Mouse (Mus musculus) brain, embryonic 14.5 days (tissue): ENCODE results near the gene Bco2. TPM values are rescaled to one million over a fixed set of nuclear protein-coding genes. Genes with fewer than 3 reads are reported as not detected.

ENCODE experiments used
- DNase-seq: peaks from one replicate; pipeline ENCODE4 v3.0.0-alpha.2; 2011; ENCODE audit warnings: low read depth
- CTCF ChIP-seq: fragments of 200-500 bp; IDR thresholded peaks from 2 replicates; pipeline ENCODE4 v1.5.1; 2012; ENCODE audit warnings: inconsistent platforms, mild to moderate bottlenecking, moderate library complexity, borderline replicate concordance; ENCODE audit not compliant: insufficient read depth, insufficient read length; ENCODE audit errors: extremely low read depth
- POLR2A ChIP-seq: fragments of 200-500 bp; IDR thresholded peaks from 2 replicates; pipeline ENCODE4 v1.6.1; 2012; ENCODE audit warnings: mild to moderate bottlenecking, inconsistent platforms, borderline replicate concordance; ENCODE audit not compliant: poor library complexity, insufficient read depth, insufficient read length, severe bottlenecking; ENCODE audit errors: extremely low read depth
- polyA plus RNA-seq: library from polyadenylated mRNA; depleted of rRNA; stranded (reverse); fragments of >200 nt; gene quantifications from 2 replicates; pipeline ENCODE4 v1.2.3, GENCODE M21; 2012

Bco2 gene
- polyA plus RNA-seq, 1 experiment: 0.26 TPM

- TF ChIP-seq CTCF: no peak
- TF ChIP-seq POLR2A: no peak
- DNase-seq: no peak
These were observed 21.7 kb downstream of the Bco2 start for GRCm38 (mm10) chr9:50533328-50533727.

- TF ChIP-seq POLR2A (no peak), CTCF (peak; percentile 24; the same call in 1 of the 2 replicates)
- DNase-seq: peak; percentile 86
These were observed 24.1 kb downstream of the Bco2 start for GRCm38 (mm10) chr9:50530890-50531289.

- TF ChIP-seq CTCF: peak; percentile 99
- peak; percentile 94 for TF ChIP-seq POLR2A
- DNase-seq: peak; percentile 100
These were observed 26.6 kb downstream of the Bco2 start, which contains the start of gene Pts for GRCm38 (mm10) chr9:50528293-50528892. TSS of gene Pts (minus strand) at chr9:50528724.

GRCm38 (mm10) chr9:50527860-50528259, 27.1 kb downstream of the Bco2 start:
- TF ChIP-seq CTCF (peak; percentile 6; the same call in 1 of the 2 replicates), POLR2A (no peak)
- no peak for DNase-seq

GRCm38 (mm10) chr9:50525585-50525984, 29.4 kb downstream of the Bco2 start:
- no peak for TF ChIP-seq CTCF
- no peak for TF ChIP-seq POLR2A
- DNase-seq: no peak

- DNase-seq: no peak
- TF ChIP-seq CTCF: no peak
- no peak for TF ChIP-seq POLR2A
These were observed 30.0 kb downstream of the Bco2 start for GRCm38 (mm10) chr9:50524936-50525335.

- no peak for TF ChIP-seq CTCF
- TF ChIP-seq POLR2A: no peak
- DNase-seq: no peak
These were observed 32.4 kb downstream of the Bco2 start for GRCm38 (mm10) chr9:50522574-50522973.

GRCm38 (mm10) chr9:50521562-50521961, 33.4 kb downstream of the Bco2 start:
- TF ChIP-seq POLR2A: no peak
- TF ChIP-seq CTCF: no peak
- no peak for DNase-seq

GRCm38 (mm10) chr9:50520748-50521147, 34.2 kb downstream of the Bco2 start:
- no peak for DNase-seq
- TF ChIP-seq CTCF (no peak), POLR2A (no peak)

GRCm38 (mm10) chr9:50518781-50519180, 36.2 kb downstream of the Bco2 start:
- no peak for TF ChIP-seq POLR2A
- TF ChIP-seq CTCF: peak; percentile 61
- DNase-seq: peak; percentile 24

GRCm38 (mm10) chr9:50515462-50515861, 39.5 kb downstream of the Bco2 start:
- TF ChIP-seq POLR2A: no peak
- no peak for TF ChIP-seq CTCF
- no peak for DNase-seq

- no peak for DNase-seq
- TF ChIP-seq CTCF: no peak
- no peak for TF ChIP-seq POLR2A
These were observed 47.4 kb downstream of the Bco2 start for GRCm38 (mm10) chr9:50507570-50507969.

- no peak for DNase-seq
These were observed 49.6 kb downstream of the Bco2 start for GRCm38 (mm10) chr9:50505405-50505804.

More at GRCm38 (mm10) chr9:50505405-50505804, 49.6 kb downstream of the Bco2 start:
- no peak for TF ChIP-seq POLR2A
- TF ChIP-seq CTCF: no peak
